Mouse (Mus musculus): ENCODE measurements around the gene Krt76. TPM values are rescaled to one million over a fixed set of nuclear protein-coding genes. Genes with fewer than 3 reads are reported as not detected.

Gene Krt76
- total and polyA plus RNA-seq, 3 experiments: not detected

GRCm38 (mm10) chr15:101874383-101874782, 18.3 kb downstream of the Krt76 start:
- Histone ChIP-seq H3K4me1 (ENCODE audit: control insufficient read depth in 1 of 2, insufficient read depth in 2 of 2, low read length in 2 of 2) (no peaks in the 10 kb centered on the region), H3K36me3 (ENCODE audit: control insufficient read depth in 1 of 2, insufficient read depth in 2 of 2, low read length in 2 of 2) (peaks cover 0 to 4% of the 10 kb centered on the region in 2 experiments; a peak in 1 of 4 replicates), H3K9ac (ENCODE audit: control insufficient read depth, low read depth, low read length, poor library complexity, severe bottlenecking) (no peak overlapping the region), H3K79me2 (ENCODE audit: control insufficient read depth, insufficient read depth, low read length, poor library complexity) (no peaks in the 10 kb centered on the region), H3K9me3 (replicated peaks; ENCODE audit: insufficient read depth, low read length) (no peaks in the 10 kb centered on the region), H3K4me3 (ENCODE audit: control insufficient read depth in 1 of 2, insufficient read depth in 1 of 2, low read depth in 2 of 2, low read length in 2 of 2) (no peak overlapping the region), H3K27me3 (ENCODE audit: control insufficient read depth in 1 of 2, insufficient read depth in 2 of 2, low read length in 2 of 2) (peaks cover 3 to 7% of the 10 kb centered on the region in 2 experiments), H3K27ac (ENCODE audit: control insufficient read depth, low read depth, low read length) (no peak overlapping the region)
- no peak for TF ChIP-seq NRF1 (IDR thresholded peaks at IDR 0.05; ENCODE audit: insufficient read depth, low read depth, low read length, poor library complexity, severe bottlenecking)
- TF ChIP-seq ZKSCAN1 (IDR thresholded peaks at IDR 0.05; ENCODE audit: low read depth, low read length): no peak
- DNase-seq (ENCODE audit: low read depth, low spot score): no peak

GRCm38 (mm10) chr15:101873231-101873630, 19.5 kb downstream of the Krt76 start:
- Histone ChIP-seq H3K4me3 (ENCODE audit: control insufficient read depth in 1 of 2, insufficient read depth in 1 of 2, low read depth in 2 of 2, low read length in 2 of 2) (no peak overlapping the region), H3K9ac (ENCODE audit: control insufficient read depth, low read depth, low read length, poor library complexity, severe bottlenecking) (no peak overlapping the region), H3K79me2 (ENCODE audit: control insufficient read depth, insufficient read depth, low read length, poor library complexity) (no peaks in the 10 kb centered on the region), H3K4me1 (ENCODE audit: control insufficient read depth in 1 of 2, insufficient read depth in 2 of 2, low read length in 2 of 2) (no peaks in the 10 kb centered on the region), H3K36me3 (ENCODE audit: control insufficient read depth in 1 of 2, insufficient read depth in 2 of 2, low read length in 2 of 2) (peaks cover 0 to 4% of the 10 kb centered on the region in 2 experiments; a peak in 1 of 4 replicates), H3K9me3 (replicated peaks; ENCODE audit: insufficient read depth, low read length) (no peaks in the 10 kb centered on the region), H3K27me3 (ENCODE audit: control insufficient read depth in 1 of 2, insufficient read depth in 2 of 2, low read length in 2 of 2) (peaks cover 3 to 7% of the 10 kb centered on the region in 2 experiments), H3K27ac (ENCODE audit: control insufficient read depth, low read depth, low read length) (no peak overlapping the region)
- TF ChIP-seq MXI1 (IDR thresholded peaks at IDR 0.05; ENCODE audit: low read depth, low read length): no peak
- no peak for TF ChIP-seq POLR2AphosphoS5 (IDR thresholded peaks at IDR 0.05; ENCODE audit: borderline replicate concordance, low read depth, low read length)
- TF ChIP-seq TBP (IDR thresholded peaks at IDR 0.05; ENCODE audit: low read depth, low read length): no peak
- TF ChIP-seq MAZ (IDR thresholded peaks at IDR 0.05; ENCODE audit: low read depth, low read length): no peak
- TF ChIP-seq GATA1 (IDR thresholded peaks at IDR 0.05; ENCODE audit: low read depth, low read length): no peak
- no peak for TF ChIP-seq ZC3H11A (IDR thresholded peaks at IDR 0.05; ENCODE audit: low read depth, low read length)
- TF ChIP-seq KAT2A (conservative IDR thresholded peaks at IDR 0.05; ENCODE audit: low read depth, low read length): no peak
- no peak for TF ChIP-seq JUND (IDR thresholded peaks at IDR 0.05; ENCODE audit: low read depth, low read length)
- TF ChIP-seq ZMIZ1 (IDR thresholded peaks at IDR 0.05; ENCODE audit: low read depth, low read length): no peak
- TF ChIP-seq CHD2 (IDR thresholded peaks at IDR 0.05; ENCODE audit: low read length): no peak
- no peak for TF ChIP-seq TCF12 (IDR thresholded peaks at IDR 0.05; ENCODE audit: low read depth, low read length)
- TF ChIP-seq CTCF (IDR thresholded peaks at IDR 0.05 in 2 of 3, conservative IDR thresholded peaks at IDR 0.05 in 1 of 3; ENCODE audit: control insufficient read depth in 1 of 3, insufficient read depth in 1 of 3, low read depth in 2 of 3, low read length in 3 of 3, poor library complexity in 1 of 3, severe bottlenecking in 1 of 3): no peak
- no peak for TF ChIP-seq ETS1 (IDR thresholded peaks at IDR 0.05; ENCODE audit: low read depth, low read length)
- no peak for TF ChIP-seq RCOR1 (IDR thresholded peaks at IDR 0.05; ENCODE audit: low read depth, low read length)
- TF ChIP-seq GABPA (IDR thresholded peaks at IDR 0.05; ENCODE audit: low read depth, low read length): no peak
- DNase-seq (ENCODE audit: low read depth, low spot score): no peak

Measured in MEL (cell line).